Mouse (Mus musculus) olfactory bulb, adult 2 months (tissue): ENCODE data around the gene Bud31.

ENCODE experiments used
- CTCF ChIP-seq: fragments of 200-500 bp; IDR thresholded peaks from 2 replicates; pipeline ENCODE4 v1.5.1; 2012; ENCODE audit warnings: low read depth, mild to moderate bottlenecking, low read length, moderate library complexity; ENCODE audit not compliant: insufficient read depth
- POLR2A ChIP-seq: fragments of 200-500 bp; IDR thresholded peaks from 2 replicates; pipeline ENCODE4 v1.6.1; 2012; ENCODE audit warnings: mild to moderate bottlenecking, low read depth, low read length, moderate library complexity; ENCODE audit not compliant: insufficient read depth

DNA sequence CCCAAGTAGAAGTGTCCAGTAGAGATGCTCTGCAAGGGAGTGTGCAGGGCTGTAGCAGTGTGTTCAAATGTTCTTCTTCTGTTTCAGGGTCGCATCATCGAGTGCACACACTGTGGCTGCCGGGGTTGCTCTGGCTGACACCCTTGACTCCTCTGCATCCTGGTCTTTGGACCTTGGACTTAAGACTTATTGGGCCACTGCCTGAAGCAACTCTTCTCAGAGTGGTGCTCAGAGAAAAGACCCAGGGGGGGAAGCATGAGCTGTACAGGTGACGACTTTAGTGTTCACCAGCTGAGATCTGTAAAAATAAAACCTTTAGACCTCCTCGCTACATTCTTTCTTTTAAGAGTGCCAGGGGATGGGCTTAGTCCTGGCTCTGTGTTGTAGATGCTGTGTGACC is 7.6 kb downstream of the Bud31 start:
- TF ChIP-seq CTCF (no peak), POLR2A (no peak)
